Mouse (Mus musculus) midbrain, embryonic 15.5 days (tissue): ENCODE results near the gene Anapc15-ps. TPM values are rescaled to one million over a fixed set of nuclear protein-coding genes. Genes with fewer than 3 reads are reported as not detected.

Source experiments
- ATAC-seq: fragments of 200-750 bp; cut with Nextera tagmentation; replicated peaks from 2 replicates; pipeline ENCODE4 v1.8.0; 2017; ENCODE audit warnings: moderate TSS enrichment
- H3K27ac ChIP-seq: fragments of 300-500 bp; sonication (generic); 2 replicates; pipeline ENCODE4 v1.5.1; 2015; ENCODE audit warnings: mild to moderate bottlenecking, inconsistent platforms
- H3K27me3 ChIP-seq: fragments of 300-500 bp; sonication (generic); replicated peaks from 2 replicates; pipeline ENCODE4 v1.6.1; 2015; ENCODE audit warnings: inconsistent platforms
- H3K36me3 ChIP-seq: fragments of 300-500 bp; sonication (generic); replicated peaks from 2 replicates; pipeline ENCODE4 v1.6.1; 2015; ENCODE audit warnings: inconsistent platforms
- H3K4me1 ChIP-seq: fragments of 300-500 bp; sonication (generic); 2 replicates; pipeline ENCODE4 v1.6.1; 2015; ENCODE audit warnings: inconsistent platforms
- H3K4me2 ChIP-seq: fragments of 300-500 bp; sonication (generic); 2 replicates; pipeline ENCODE4 v1.6.1; 2015; ENCODE audit warnings: inconsistent platforms, mild to moderate bottlenecking, moderate library complexity
- H3K4me3 ChIP-seq: fragments of 300-500 bp; sonication (generic); 2 replicates; pipeline ENCODE4 v1.5.1; 2015; ENCODE audit warnings: mild to moderate bottlenecking, inconsistent platforms
- H3K9ac ChIP-seq: fragments of 300-500 bp; sonication (generic); 2 replicates; pipeline ENCODE4 v1.6.1; 2015; ENCODE audit warnings: mild to moderate bottlenecking, inconsistent platforms
- H3K9me3 ChIP-seq: fragments of 300-500 bp; sonication (generic); 2 replicates; pipeline ENCODE4 v1.6.1; 2016; ENCODE audit warnings: inconsistent platforms
- WGBS: fragments of 180-500 bp; shearing (Covaris S2); methylation state at CpG from one replicate; pipeline ENCODE4 v1.1.7; 2015; ENCODE audit warnings: mixed read lengths; 5-methylcytosine and 5-hydroxymethylcytosine counted together
- polyA plus RNA-seq: library from polyadenylated mRNA; unstranded; fragments of >200 nt; fragmentation: Nextera tagmentation; extraction: Ambion mirVana; gene quantifications from 2 replicates; pipeline ENCODE4 v1.2.1, GENCODE M21; 2015

Gene Anapc15-ps
- polyA plus RNA-seq, 1 experiment from 2014 or later = not detected

GRCm38 (mm10) chr10:95659471-95660150 is 13.6 kb downstream of the Anapc15-ps start:
- Histone ChIP-seq H3K4me3 (no peak overlapping the region), H3K4me2 (no peak overlapping the region), H3K27me3 (no peaks in the 10 kb centered on the region), H3K27ac (no peak overlapping the region), H3K9ac (no peak overlapping the region), H3K9me3 (no peaks in the 10 kb centered on the region), H3K36me3 (no peaks in the 10 kb centered on the region), H3K4me1 (0 out of 2 replicates have a peak, but pooled peaks cover 4% of the 10 kb centered on the region)
- WGBS = 18% methylated on average over 8 of the region's 8 CpGs
- ATAC-seq = no peak

GRCm38 (mm10) chr10:95658836-95659343 is 14.4 kb downstream of the Anapc15-ps start:
- Histone ChIP-seq H3K9ac (no peak overlapping the region), H3K4me3 (no peak overlapping the region), H3K36me3 (no peaks in the 10 kb centered on the region), H3K4me2 (no peak overlapping the region), H3K4me1 (0 out of 2 replicates have a peak, but pooled peaks cover 4% of the 10 kb centered on the region), H3K27me3 (no peaks in the 10 kb centered on the region), H3K27ac (no peak overlapping the region), H3K9me3 (no peaks in the 10 kb centered on the region)
- 0 out of 2 replicates have a peak, but pooled peaks have one; percentile 48 for ATAC-seq
- 19% methylated on average over 6 of the region's 6 CpGs for WGBS

- no peak for ATAC-seq
- 0 out of 2 replicates have a peak, but pooled peaks cover 4% of the 10 kb centered on the region for H3K4me1 ChIP-seq
- no peak overlapping the region for H3K27ac ChIP-seq
- H3K9ac ChIP-seq = no peak overlapping the region
- H3K36me3 ChIP-seq = no peaks in the 10 kb centered on the region
- no peaks in the 10 kb centered on the region for H3K9me3 ChIP-seq
- 87% methylated on average over 10 of the region's 10 CpGs for WGBS
- H3K4me2 ChIP-seq = no peak overlapping the region
- H3K27me3 ChIP-seq = no peaks in the 10 kb centered on the region
- no peak overlapping the region for H3K4me3 ChIP-seq
Measured at GRCm38 (mm10) chr10:95656236-95657225, 16.7 kb downstream of the Anapc15-ps start.

GRCm38 (mm10) chr10:95652131-95652530 is 21.1 kb downstream of the Anapc15-ps start:
- Histone ChIP-seq H3K4me2 (no peak overlapping the region), H3K9me3 (no peaks in the 10 kb centered on the region), H3K27ac (no peak overlapping the region), H3K27me3 (no peaks in the 10 kb centered on the region), H3K4me1 (no peaks in the 10 kb centered on the region), H3K9ac (no peak overlapping the region), H3K4me3 (no peak overlapping the region), H3K36me3 (no peaks in the 10 kb centered on the region)
- 93% methylated on average over 5 of the region's 5 CpGs for WGBS
- no peak for ATAC-seq

- no peak overlapping the region for H3K27ac ChIP-seq
- ATAC-seq = no peak
- no peaks in the 10 kb centered on the region for H3K4me1 ChIP-seq
- H3K4me2 ChIP-seq = no peak overlapping the region
- no peaks in the 10 kb centered on the region for H3K9me3 ChIP-seq
- 92% methylated on average over 11 of the region's 11 CpGs for whole genome bisulfite sequencing
- H3K36me3 ChIP-seq = no peaks in the 10 kb centered on the region
- H3K9ac ChIP-seq = no peak overlapping the region
- H3K27me3 ChIP-seq = no peaks in the 10 kb centered on the region
- H3K4me3 ChIP-seq = no peak overlapping the region
Measured at GRCm38 (mm10) chr10:95648326-95648888, 24.8 kb downstream of the Anapc15-ps start.

GRCm38 (mm10) chr10:95647128-95647527 is 26.1 kb downstream of the Anapc15-ps start:
- Histone ChIP-seq H3K4me2 (no peak overlapping the region), H3K27me3 (no peaks in the 10 kb centered on the region), H3K9me3 (no peaks in the 10 kb centered on the region), H3K27ac (no peak overlapping the region), H3K4me3 (no peak overlapping the region), H3K4me1 (no peaks in the 10 kb centered on the region), H3K9ac (no peak overlapping the region), H3K36me3 (no peaks in the 10 kb centered on the region)
- 74% methylated on average over 9 of the region's 9 CpGs for WGBS
- no peak for ATAC-seq

- Histone ChIP-seq H3K9ac (no peak overlapping the region), H3K27me3 (no peaks in the 10 kb centered on the region), H3K4me1 (no peaks in the 10 kb centered on the region), H3K27ac (no peak overlapping the region), H3K36me3 (no peaks in the 10 kb centered on the region), H3K4me3 (no peak overlapping the region), H3K9me3 (no peaks in the 10 kb centered on the region), H3K4me2 (no peak overlapping the region)
- no peak for ATAC-seq
- WGBS = 92% methylated on average over 10 of the region's 10 CpGs
Measured at GRCm38 (mm10) chr10:95646576-95646975, 26.7 kb downstream of the Anapc15-ps start.

- Histone ChIP-seq H3K9me3 (no peaks in the 10 kb centered on the region), H3K27ac (no peak overlapping the region), H3K4me1 (no peaks in the 10 kb centered on the region), H3K36me3 (no peaks in the 10 kb centered on the region), H3K27me3 (no peaks in the 10 kb centered on the region), H3K4me3 (no peak overlapping the region), H3K4me2 (no peak overlapping the region), H3K9ac (no peak overlapping the region)
- 85% methylated on average over 6 of the region's 6 CpGs for WGBS
- ATAC-seq = no peak
Measured at GRCm38 (mm10) chr10:95643696-95644360, 29.4 kb downstream of the Anapc15-ps start.

- WGBS = 74% methylated on average over 5 of the region's 5 CpGs
- Histone ChIP-seq H3K4me2 (no peak overlapping the region), H3K27me3 (no peaks in the 10 kb centered on the region), H3K36me3 (no peaks in the 10 kb centered on the region), H3K27ac (no peak overlapping the region), H3K9me3 (no peaks in the 10 kb centered on the region), H3K9ac (no peak overlapping the region), H3K4me1 (no peaks in the 10 kb centered on the region), H3K4me3 (no peak overlapping the region)
- ATAC-seq = no peak
Measured at GRCm38 (mm10) chr10:95643042-95643441, 30.2 kb downstream of the Anapc15-ps start.

GRCm38 (mm10) chr10:95641335-95641734 is 31.9 kb downstream of the Anapc15-ps start:
- WGBS = 83% methylated on average over 5 of the region's 5 CpGs
- ATAC-seq = no peak
- Histone ChIP-seq H3K4me3 (no peak overlapping the region), H3K27me3 (no peaks in the 10 kb centered on the region), H3K9ac (no peak overlapping the region), H3K4me1 (no peaks in the 10 kb centered on the region), H3K9me3 (no peaks in the 10 kb centered on the region), H3K27ac (no peak overlapping the region), H3K36me3 (no peaks in the 10 kb centered on the region), H3K4me2 (no peak overlapping the region)

- Histone ChIP-seq H3K9me3 (no peaks in the 10 kb centered on the region), H3K9ac (no peak overlapping the region), H3K36me3 (no peaks in the 10 kb centered on the region), H3K4me1 (no peaks in the 10 kb centered on the region), H3K27me3 (no peaks in the 10 kb centered on the region), H3K27ac (no peak overlapping the region), H3K4me2 (no peak overlapping the region), H3K4me3 (no peak overlapping the region)
- WGBS = 82% methylated on average over 5 of the region's 5 CpGs
- no peak for ATAC-seq
Measured at GRCm38 (mm10) chr10:95639429-95639828, 33.8 kb downstream of the Anapc15-ps start.

GRCm38 (mm10) chr10:95634751-95635150 is 38.5 kb downstream of the Anapc15-ps start:
- no peak overlapping the region for H3K4me2 ChIP-seq
- no peaks in the 10 kb centered on the region for H3K9me3 ChIP-seq
- no peaks in the 10 kb centered on the region for H3K36me3 ChIP-seq
- H3K27me3 ChIP-seq = no peaks in the 10 kb centered on the region
- H3K27ac ChIP-seq = no peak overlapping the region
- no peak overlapping the region for H3K4me3 ChIP-seq
- ATAC-seq = no peak
- H3K9ac ChIP-seq = no peak overlapping the region
- 85% methylated on average over 15 of the region's 15 CpGs for WGBS
- no peaks in the 10 kb centered on the region for H3K4me1 ChIP-seq
